Mouse (Mus musculus): ENCODE data around the gene Egfl7. TPM values are rescaled to one million over a fixed set of nuclear protein-coding genes. Genes with fewer than 3 reads are reported as not detected.

Gene Egfl7
- total RNA-seq, 2 experiments from 2014 or later = 64.1 to 106 TPM

DNA sequence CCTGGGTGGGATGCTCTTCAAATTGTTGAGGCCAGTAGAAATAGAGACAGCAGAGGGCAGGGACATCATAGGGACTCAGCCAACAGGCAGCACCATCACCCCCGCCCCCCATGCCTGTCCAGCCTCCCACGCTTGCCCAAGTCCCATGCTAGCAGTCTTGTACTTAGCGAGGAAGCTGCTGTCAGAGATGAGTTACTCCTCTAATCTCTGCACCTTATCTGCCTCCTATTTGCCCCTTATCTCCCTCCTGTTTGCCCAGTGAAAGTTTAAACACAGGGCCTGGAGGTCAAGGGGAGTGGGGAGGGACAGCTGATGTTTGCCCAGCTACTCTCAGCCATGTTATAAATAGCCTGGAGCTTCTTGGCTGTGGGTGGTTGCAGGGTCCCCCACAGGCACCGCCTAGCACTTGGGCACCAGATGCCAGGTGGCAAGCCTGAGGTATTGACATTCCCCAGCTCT lies 23.2 kb upstream of the Egfl7 start:
- no peak for DNase-seq
- intact Hi-C loops (cut with DNase I; ENCODE audit: low total_unique reads) = no loop called here

- DNase-seq = no peak
- intact Hi-C loops (cut with DNase I; ENCODE audit: low total_unique reads) = loop anchor here (5.0 kb wide), 1 partner anchor 108 kb away; no protein-coding TSS in a partner anchor
Measured at GRCm38 (mm10) chr2:26560506-26560905, 19.3 kb upstream of the Egfl7 start.

DNA sequence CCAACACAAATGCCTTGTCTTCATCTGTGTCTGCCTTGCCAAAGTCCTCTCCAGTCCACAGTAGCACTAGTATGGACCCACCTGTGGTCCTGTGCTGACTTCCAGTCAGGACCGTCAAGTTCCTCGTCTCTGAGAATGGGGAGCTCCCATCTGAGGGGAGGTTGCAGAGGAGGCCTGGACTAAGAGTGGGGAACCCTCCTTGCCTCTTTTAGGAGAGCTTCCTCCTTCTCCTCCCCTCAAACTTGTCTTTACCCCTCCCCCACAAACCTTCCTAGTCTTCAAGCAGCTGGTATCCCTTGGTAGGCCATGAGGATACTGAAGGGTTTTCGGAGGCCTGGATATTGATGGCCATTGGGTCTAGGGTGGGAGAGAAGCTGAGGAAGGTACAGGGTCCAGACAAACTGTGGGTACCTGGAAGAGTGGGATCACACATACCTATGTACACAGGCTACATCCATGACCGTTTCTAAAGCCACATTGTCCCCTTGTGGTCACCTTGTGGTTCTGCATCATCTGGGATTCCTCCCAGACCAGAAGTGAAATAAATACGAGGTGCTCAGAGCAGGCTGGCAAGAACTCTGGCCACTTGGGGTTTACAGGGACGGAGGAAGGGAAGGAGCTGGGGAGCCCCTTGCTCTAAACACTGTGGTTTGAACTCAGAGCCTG lies 18.3 kb upstream of the Egfl7 start:
- intact Hi-C loops (cut with DNase I; ENCODE audit: low total_unique reads) = loop anchor here (5.0 kb wide), 1 partner anchor 109 kb away; no protein-coding TSS in a partner anchor
- DNase-seq = no peak

DNA sequence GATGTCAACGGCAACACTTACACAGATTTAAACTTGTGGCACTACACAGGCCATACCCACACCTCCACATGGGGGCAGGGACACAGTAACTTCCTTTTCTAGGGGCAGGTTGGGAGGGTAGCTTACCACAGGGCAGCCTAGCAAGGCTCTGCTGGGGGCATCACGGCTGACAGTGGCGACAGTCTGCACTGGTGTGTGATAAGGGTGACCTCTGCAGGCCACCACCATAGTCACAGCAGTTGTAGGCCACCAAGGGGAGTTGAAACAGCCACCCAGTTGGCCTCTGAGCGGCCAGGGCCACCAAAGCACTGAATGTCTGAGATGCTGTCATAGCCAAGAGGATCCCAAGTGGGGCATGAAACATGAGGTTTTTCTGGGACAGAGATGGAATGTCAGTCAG lies 13.6 kb upstream of the Egfl7 start:
- peak; percentile 67 for DNase-seq
- intact Hi-C loops (cut with DNase I; ENCODE audit: low total_unique reads) = loop anchor here (5.0 kb wide), 1 partner anchor 239 kb away; no protein-coding TSS in a partner anchor

- DNase-seq = peak; percentile 53
- intact Hi-C loops (cut with DNase I; ENCODE audit: low total_unique reads) = no loop called here
Measured at GRCm38 (mm10) chr2:26570034-26570433, 9.8 kb upstream of the Egfl7 start.

- no peak for DNase-seq
- intact Hi-C loops (cut with DNase I; ENCODE audit: low total_unique reads) = no loop called here
Measured at GRCm38 (mm10) chr2:26571400-26571799, 8.4 kb upstream of the Egfl7 start.

GRCm38 (mm10) chr2:26571826-26572225 lies 8.0 kb upstream of the Egfl7 start:
- DNase-seq = peak; percentile 41
- intact Hi-C loops (cut with DNase I; ENCODE audit: low total_unique reads) = no loop called here

DNA sequence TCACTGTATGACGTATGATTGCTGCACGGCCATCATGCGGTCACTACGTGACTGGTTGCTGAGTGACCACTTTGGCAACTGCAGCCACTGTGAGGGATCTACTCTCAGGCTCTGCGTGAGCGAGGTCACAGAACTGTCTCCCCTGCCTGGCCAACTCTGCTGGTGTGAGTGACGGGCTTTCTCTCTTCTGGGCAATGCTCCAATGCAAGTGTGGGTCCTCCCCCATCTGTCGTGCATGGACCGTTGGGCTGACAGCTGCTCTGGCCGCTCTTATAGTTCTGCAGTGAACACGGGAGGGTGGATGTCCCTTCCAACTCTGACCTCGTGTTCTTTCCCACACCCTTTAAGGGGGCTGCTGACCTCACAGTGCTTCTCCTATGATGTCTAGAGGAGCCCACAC lies 6.4 kb upstream of the Egfl7 start:
- intact Hi-C loops (cut with DNase I; ENCODE audit: low total_unique reads) = no loop called here
- DNase-seq = peak; percentile 66

- intact Hi-C loops (cut with DNase I; ENCODE audit: low total_unique reads) = no loop called here
- DNase-seq = no peak
Measured at GRCm38 (mm10) chr2:26573807-26574206, 6.0 kb upstream of the Egfl7 start.

- intact Hi-C loops (cut with DNase I; ENCODE audit: low total_unique reads) = no loop called here
- no peak for DNase-seq
Measured at GRCm38 (mm10) chr2:26574862-26575261, 5.0 kb upstream of the Egfl7 start.

- DNase-seq = no peak
- intact Hi-C loops (cut with DNase I; ENCODE audit: low total_unique reads) = no loop called here
Measured at GRCm38 (mm10) chr2:26575378-26575777, 4.4 kb upstream of the Egfl7 start.

GRCm38 (mm10) chr2:26575865-26576264 lies 3.9 kb upstream of the Egfl7 start:
- peak; percentile 43 for DNase-seq
- intact Hi-C loops (cut with DNase I; ENCODE audit: low total_unique reads) = no loop called here

DNA sequence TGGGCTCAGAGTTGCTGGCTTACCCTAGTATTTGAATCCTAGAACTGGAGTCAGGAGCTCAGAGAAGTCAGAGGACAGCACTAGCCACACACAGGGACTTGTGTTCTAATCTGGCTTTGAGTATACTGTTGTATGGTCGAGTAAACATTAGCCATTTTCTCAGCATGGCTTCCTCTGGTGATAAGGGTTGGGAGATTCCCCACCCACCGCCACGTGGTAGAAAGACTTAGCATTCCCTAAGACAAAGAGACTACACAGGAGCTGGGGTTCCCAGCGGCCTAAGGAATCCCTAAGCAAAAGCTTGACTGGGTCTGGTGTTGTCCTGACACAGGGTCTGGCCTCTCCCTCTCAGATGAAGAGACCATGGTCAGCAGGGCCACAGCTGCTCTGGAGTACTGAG lies 3.4 kb upstream of the Egfl7 start:
- intact Hi-C loops (cut with DNase I; ENCODE audit: low total_unique reads) = no loop called here
- no peak for DNase-seq

DNA sequence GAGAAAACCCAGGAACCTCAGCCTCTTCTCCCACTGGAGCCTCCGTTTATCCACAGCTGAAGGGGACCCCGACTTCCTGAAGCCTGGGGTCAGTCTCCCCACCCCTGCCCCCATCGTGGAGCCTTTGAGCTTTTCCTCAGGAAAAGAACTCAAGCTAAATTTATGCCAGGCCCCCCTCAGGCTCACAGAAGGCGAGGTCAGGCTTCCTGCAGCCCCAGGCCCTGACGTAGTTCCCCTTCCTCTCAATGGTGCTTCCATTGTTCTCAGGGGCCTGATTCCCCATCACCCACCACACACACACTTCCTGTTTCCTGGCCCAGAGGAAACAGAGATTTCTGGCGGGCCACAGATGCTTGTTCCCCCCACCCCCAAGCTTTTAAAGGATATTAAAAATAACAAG lies 1.4 kb upstream of the Egfl7 start:
- intact Hi-C loops (cut with DNase I; ENCODE audit: low total_unique reads) = no loop called here
- DNase-seq = peak; percentile 40

DNA sequence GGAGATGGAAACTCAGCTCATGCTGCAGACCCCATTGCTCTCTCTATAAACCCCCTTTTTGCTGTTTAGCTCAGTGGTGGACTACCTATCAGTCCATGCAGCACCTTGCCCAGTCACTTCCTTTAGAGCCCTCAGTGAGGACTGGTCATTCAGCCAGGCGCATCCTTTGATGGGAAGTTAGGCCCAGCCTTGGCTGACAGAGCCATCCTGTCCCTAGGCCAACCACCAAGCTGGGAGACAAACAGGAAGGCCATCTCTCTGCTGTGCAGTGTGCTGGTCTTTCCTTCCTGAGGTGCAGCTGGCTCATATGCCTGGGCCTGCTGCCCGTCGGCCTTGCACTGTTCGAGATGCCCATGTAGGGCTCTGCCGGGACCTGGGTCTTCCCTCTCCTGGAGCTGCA lies 937 bp downstream of the Egfl7 start:
- DNase-seq = no peak
- intact Hi-C loops (cut with DNase I; ENCODE audit: low total_unique reads) = no loop called here

- intact Hi-C loops (cut with DNase I; ENCODE audit: low total_unique reads) = no loop called here
- DNase-seq = no peak
Measured at GRCm38 (mm10) chr2:26582203-26582602, 2.4 kb downstream of the Egfl7 start.

GRCm38 (mm10) chr2:26582741-26583140 lies 2.9 kb downstream of the Egfl7 start:
- intact Hi-C loops (cut with DNase I; ENCODE audit: low total_unique reads) = no loop called here
- DNase-seq = no peak

DNA sequence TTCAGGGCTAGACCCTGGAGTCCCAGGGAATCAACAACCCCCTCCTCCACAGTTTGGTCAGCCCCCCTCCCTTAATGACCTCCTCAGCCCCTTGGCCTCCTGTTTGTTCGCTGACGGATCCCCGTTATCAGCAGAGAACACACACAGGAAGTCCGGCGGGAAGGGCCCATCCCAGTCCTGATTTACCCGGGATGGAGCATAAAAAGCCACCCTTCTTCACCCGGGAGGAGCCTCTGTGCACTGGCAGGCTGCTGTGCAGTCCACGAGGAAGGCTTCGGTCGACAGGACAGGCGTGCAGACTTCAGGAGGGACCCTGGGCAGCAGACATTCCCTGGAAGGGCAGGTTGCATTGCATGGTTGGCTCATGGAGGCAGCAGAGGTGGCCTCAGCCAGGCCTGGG lies 3.8 kb downstream of the Egfl7 start:
- peak; percentile 37 for DNase-seq
- intact Hi-C loops (cut with DNase I; ENCODE audit: low total_unique reads) = no loop called here

GRCm38 (mm10) chr2:26585713-26586112 lies 5.9 kb downstream of the Egfl7 start:
- intact Hi-C loops (cut with DNase I; ENCODE audit: low total_unique reads) = no loop called here
- DNase-seq = peak; percentile 44

GRCm38 (mm10) chr2:26586294-26587043 lies 6.7 kb downstream of the Egfl7 start, which contains the start of gene Gm20532:
Gm20532 (plus strand) TSS chr2:26586639.
- intact Hi-C loops (cut with DNase I; ENCODE audit: low total_unique reads) = no loop called here
- DNase-seq = peak; percentile 65

- intact Hi-C loops (cut with DNase I; ENCODE audit: low total_unique reads) = no loop called here
- no peak for DNase-seq
Measured at GRCm38 (mm10) chr2:26587044-26587405, 7.2 kb downstream of the Egfl7 start.
